Mouse (Mus musculus): ENCODE results near the gene Add3.

GRCm38 (mm10) chr19:53282571-53282970, 142.3 kb downstream of the Add3 start:
- no peak for TF ChIP-seq CTCF (IDR thresholded peaks at IDR 0.05; ENCODE audit: low read depth)
- TF ChIP-seq EP300 (optimal IDR thresholded peaks at IDR 0.05): no peak
